Mouse (Mus musculus) hindbrain, embryonic 11.5 days (tissue): ENCODE measurements at regions not wholly inside any gene's neighbourhood (a gene's known extent, or its start where the extent isn't known, plus 50 kb on each side); places are given as distances from the start of the nearest gene placed in this dataset.

ENCODE experiments used
- ATAC-seq: fragments of 200-750 bp; cut with Nextera tagmentation; 2 replicates; pipeline ENCODE4 v1.8.0; 2017; ENCODE audit warnings: mild to moderate bottlenecking, moderate TSS enrichment, moderate library complexity; ENCODE audit not compliant: low FRiP score
- DNase-seq: peaks from one replicate; pipeline ENCODE4 v3.0.0-alpha.2; 2015; ENCODE audit warnings: low spot score
- H3K27ac ChIP-seq: fragments of 300-500 bp; sonication (generic); 2 replicates; pipeline ENCODE4 v1.5.1; 2014; ENCODE audit warnings: mild to moderate bottlenecking, low read depth, low read length
- H3K27me3 ChIP-seq: fragments of 300-500 bp; sonication (generic); 2 replicates; pipeline ENCODE4 v1.6.1; 2014; ENCODE audit warnings: mild to moderate bottlenecking, low read length, moderate library complexity, mixed read lengths; ENCODE audit not compliant: control insufficient read depth, insufficient read depth
- H3K36me3 ChIP-seq: fragments of 300-500 bp; sonication (generic); 2 replicates; pipeline ENCODE4 v1.6.1; 2014; ENCODE audit warnings: mild to moderate bottlenecking, low read length, moderate library complexity, mixed read lengths; ENCODE audit not compliant: control insufficient read depth, insufficient read depth
- H3K4me1 ChIP-seq: fragments of 300-500 bp; sonication (generic); replicated peaks from 2 replicates; pipeline ENCODE4 v1.6.1; 2014; ENCODE audit warnings: low read length, mixed read lengths; ENCODE audit not compliant: control insufficient read depth, insufficient read depth
- H3K4me2 ChIP-seq: fragments of 300-500 bp; sonication (generic); replicated peaks from 2 replicates; pipeline ENCODE4 v1.6.1; 2014; ENCODE audit warnings: mild to moderate bottlenecking, low read depth, low read length
- H3K4me3 ChIP-seq: fragments of 300-500 bp; sonication (generic); 2 replicates; pipeline ENCODE4 v1.5.1; 2014; ENCODE audit warnings: low read depth, low read length
- H3K9ac ChIP-seq: fragments of 300-500 bp; sonication (generic); 2 replicates; pipeline ENCODE4 v1.6.1; 2014; ENCODE audit warnings: low read depth, low read length
- H3K9me3 ChIP-seq: fragments of 300-500 bp; sonication (generic); 2 replicates; pipeline ENCODE4 v1.6.1; 2016; ENCODE audit warnings: low read length; ENCODE audit not compliant: control insufficient read depth
- WGBS: fragments of 180-500 bp; shearing (Covaris S2); extraction: QIAGEN DNeasy Blood & Tissue Kit; methylation state at CpG from one replicate; pipeline ENCODE4 v1.1.7; 2014; 5-methylcytosine and 5-hydroxymethylcytosine counted together

GRCm38 (mm10) chr13:107167856-107168598, 146.1 kb upstream of the Kif2a start:
- ATAC-seq (peak; percentile 57), DNase-seq (no peak)
- Histone ChIP-seq H3K4me3 (peak overlapping the region; percentile 23), H3K4me1 (no peaks in the 10 kb centered on the region; the same call in 1 of the 2 replicates), H3K27ac (no peak overlapping the region), H3K36me3 (no peaks in the 10 kb centered on the region), H3K9me3 (no peaks in the 10 kb centered on the region), H3K9ac (peak overlapping the region; percentile 49; the same call in 1 of the 2 replicates), H3K27me3 (no peaks in the 10 kb centered on the region), H3K4me2 (peak overlapping the region; percentile 66)
- WGBS: 53% methylated on average over 10 of the region's 10 CpGs

- H3K9ac ChIP-seq: no peak overlapping the region
- no peak for DNase-seq
Observed at GRCm38 (mm10) chr13:107151548-107151947, 129.6 kb upstream of the Kif2a start.

GRCm38 (mm10) chr13:107141209-107141608, 119.3 kb upstream of the Kif2a start:
- Histone ChIP-seq H3K9ac (no peak overlapping the region), H3K4me3 (no peak overlapping the region), H3K9me3 (no peaks in the 10 kb centered on the region), H3K27ac (no peak overlapping the region), H3K36me3 (no peaks in the 10 kb centered on the region), H3K27me3 (no peaks in the 10 kb centered on the region), H3K4me1 (no peaks in the 10 kb centered on the region), H3K4me2 (no peak overlapping the region)
- 53% methylated on average over 4 of the region's 4 CpGs for WGBS
- ATAC-seq: no peak
- peak; percentile 39 for DNase-seq

More at GRCm38 (mm10) chr13:107151548-107151947, 129.6 kb upstream of the Kif2a start:
- WGBS: 89% methylated on average over 5 of the region's 5 CpGs
- no peaks in the 10 kb centered on the region for H3K9me3 ChIP-seq
- H3K4me3 ChIP-seq: no peak overlapping the region
- H3K36me3 ChIP-seq: no peaks in the 10 kb centered on the region
- H3K4me1 ChIP-seq: no peaks in the 10 kb centered on the region
- H3K27me3 ChIP-seq: no peaks in the 10 kb centered on the region
- no peak overlapping the region for H3K4me2 ChIP-seq
- H3K27ac ChIP-seq: no peak overlapping the region
- ATAC-seq: no peak

GRCm38 (mm10) chr13:107134125-107134524, 112.2 kb upstream of the Kif2a start:
- H3K4me3 ChIP-seq: no peak overlapping the region
- no peaks in the 10 kb centered on the region for H3K9me3 ChIP-seq
- DNase-seq: no peak
- H3K4me1 ChIP-seq: no peaks in the 10 kb centered on the region
- ATAC-seq: no peak
- no peak overlapping the region for H3K4me2 ChIP-seq
- H3K9ac ChIP-seq: no peak overlapping the region
- H3K27me3 ChIP-seq: no peaks in the 10 kb centered on the region
- H3K36me3 ChIP-seq: no peaks in the 10 kb centered on the region
- H3K27ac ChIP-seq: no peak overlapping the region

GRCm38 (mm10) chr13:107126636-107127035, 104.7 kb upstream of the Kif2a start:
- Histone ChIP-seq H3K4me1 (no peaks in the 10 kb centered on the region), H3K27me3 (no peaks in the 10 kb centered on the region), H3K4me2 (no peak overlapping the region), H3K9me3 (no peaks in the 10 kb centered on the region), H3K4me3 (no peak overlapping the region), H3K27ac (no peak overlapping the region), H3K9ac (no peak overlapping the region), H3K36me3 (no peaks in the 10 kb centered on the region)
- no peak for ATAC-seq
- 93% methylated on average over 7 of the region's 7 CpGs for WGBS
- DNase-seq: no peak

GRCm38 (mm10) chr13:107124130-107124668, 102.3 kb upstream of the Kif2a start:
- H3K27me3 ChIP-seq: no peaks in the 10 kb centered on the region
- H3K9me3 ChIP-seq: no peaks in the 10 kb centered on the region
- no peak overlapping the region for H3K4me3 ChIP-seq
- 80% methylated on average over 8 of the region's 8 CpGs for WGBS
- H3K4me1 ChIP-seq: no peaks in the 10 kb centered on the region
- H3K4me2 ChIP-seq: no peak overlapping the region
- H3K36me3 ChIP-seq: no peaks in the 10 kb centered on the region
- DNase-seq: no peak
- H3K9ac ChIP-seq: no peak overlapping the region
- no peak overlapping the region for H3K27ac ChIP-seq
- ATAC-seq: no peak

- 60% methylated on average over 22 of the region's 22 CpGs for WGBS
- Histone ChIP-seq H3K36me3 (no peaks in the 10 kb centered on the region), H3K4me1 (no peaks in the 10 kb centered on the region), H3K9ac (no peak overlapping the region), H3K27me3 (no peaks in the 10 kb centered on the region), H3K9me3 (no peaks in the 10 kb centered on the region), H3K27ac (no peak overlapping the region), H3K4me2 (no peak overlapping the region), H3K4me3 (no peak overlapping the region)
- DNase-seq (peak; percentile 93), ATAC-seq (peak; percentile 40; the same call in 1 of the 2 replicates)
Observed at GRCm38 (mm10) chr13:107113949-107114690, 92.2 kb upstream of the Kif2a start.

GRCm38 (mm10) chr13:107108045-107108444, 86.1 kb upstream of the Kif2a start:
- 83% methylated on average over 5 of the region's 5 CpGs for WGBS

More at GRCm38 (mm10) chr13:107108045-107108444, 86.1 kb upstream of the Kif2a start:
- DNase-seq (no peak), ATAC-seq (no peak)
- Histone ChIP-seq H3K4me2 (no peak overlapping the region), H3K27me3 (no peaks in the 10 kb centered on the region), H3K36me3 (no peaks in the 10 kb centered on the region), H3K9me3 (no peaks in the 10 kb centered on the region), H3K4me1 (no peaks in the 10 kb centered on the region), H3K9ac (no peak overlapping the region), H3K27ac (no peak overlapping the region), H3K4me3 (no peak overlapping the region)
